Comparison of ENCODE assay signal across 22 mouse cellular contexts in genomic region chr5:74654527-74654926, GRCm38 (mm10). TPM values are rescaled to one million over a fixed set of nuclear protein-coding genes. Genes with fewer than 3 reads are reported as not detected.
DNase-seq lines count a peak whose midpoint lies in the region; ATAC-seq and TF ChIP-seq lines count a peak whose summit lies in the region.
"Had no signal": no experiment of that assay in that cellular context is flagged by ENCODE, and none has a peak within 500 bp of the region (broad histone marks: within the 10 kb centered on the region; RNA-seq: fewer than 3 reads in every experiment).

No protein-coding gene starts in this region.

- no peak overlapping the region for H3K9ac ChIP-seq in lung, embryonic 15.5 days
- H3K9ac ChIP-seq: embryonic facial prominence, embryonic 15.5 days; liver, embryonic 13.5 days had no signal

- DNase-seq in heart, adult 8-10 months (ENCODE audit: low spot score), result peak; percentile 58
- no peak for DNase-seq in heart, postnatal 4 days
- peak; percentile 49 for DNase-seq in lung, postnatal 36 days
- no peak for DNase-seq in layer of hippocampus, adult 2 months (ENCODE audit: low spot score in 2 of 2)
- DNase-seq: adrenal gland, postnatal 14 days; cerebellum, adult 9-10 months; gastrocnemius, postnatal 36 days; kidney, adult 9 months; kidney, postnatal 36 days; liver, embryonic 13.5 days; midbrain, embryonic 14.5 days; thymus, postnatal 25 days had no signal

- no peaks in the 10 kb centered on the region for H3K27me3 ChIP-seq in lung, embryonic 15.5 days
- H3K27me3 ChIP-seq: embryonic facial prominence, embryonic 15.5 days; liver, embryonic 13.5 days had no signal

- no peaks in the 10 kb centered on the region for H3K36me3 ChIP-seq in lung, embryonic 15.5 days
- H3K36me3 ChIP-seq: embryonic facial prominence, embryonic 15.5 days; forebrain, embryonic 10.5 days; hindbrain, embryonic 10.5 days; liver, embryonic 13.5 days had no signal

- peaks cover 5% of the 10 kb centered on the region; the same call in 1 of the 2 replicates for H3K4me1 ChIP-seq in brown adipose tissue, adult 24 weeks (ENCODE audit: control insufficient read depth, insufficient read depth, insufficient read length, low read length)
- H3K4me1 ChIP-seq in lung, embryonic 15.5 days, result peaks cover 8% of the 10 kb centered on the region; the same call in 1 of the 2 replicates
- H3K4me1 ChIP-seq: forebrain, embryonic 10.5 days; hindbrain, embryonic 10.5 days; liver, embryonic 13.5 days had no signal

- TF ChIP-seq CTCF in layer of hippocampus, adult 2 months (conservative IDR thresholded peaks at IDR 0.05), result no peak

- H3K9me3 ChIP-seq in lung, embryonic 15.5 days, result no peaks in the 10 kb centered on the region
- H3K9me3 ChIP-seq: embryonic facial prominence, embryonic 15.5 days; forebrain, embryonic 10.5 days; hindbrain, embryonic 10.5 days; liver, embryonic 13.5 days had no signal

- H3K4me3 ChIP-seq in brown adipose tissue, adult 24 weeks (ENCODE audit: insufficient read depth, low read depth, low read length), result no peak overlapping the region
- H3K4me3 ChIP-seq in lung, embryonic 15.5 days, result no peak overlapping the region
- H3K4me3 ChIP-seq in layer of hippocampus, adult 2 months, result no peak overlapping the region
- H3K4me3 ChIP-seq: embryonic facial prominence, embryonic 15.5 days; forebrain, embryonic 10.5 days; hindbrain, embryonic 10.5 days; liver, embryonic 13.5 days had no signal

- WGBS in lung, embryonic 15.5 days, result 52% methylated on average over 6 of the region's 6 CpGs

- peak overlapping the region; percentile 84 for H3K27ac ChIP-seq in brown adipose tissue, adult 24 weeks (replicated peaks; ENCODE audit: low read depth, low read length)
- peak overlapping the region; percentile 47; the same call in 1 of the 2 replicates for H3K27ac ChIP-seq in lung, embryonic 15.5 days
- H3K27ac ChIP-seq in layer of hippocampus, adult 2 months, result no peak overlapping the region
- H3K27ac ChIP-seq: embryonic facial prominence, embryonic 15.5 days; forebrain, embryonic 10.5 days; hindbrain, embryonic 10.5 days; liver, embryonic 13.5 days had no signal

- H3K4me2 ChIP-seq in lung, embryonic 15.5 days, result no peak overlapping the region
- H3K4me2 ChIP-seq: embryonic facial prominence, embryonic 15.5 days; liver, embryonic 13.5 days had no signal

- 0 out of 2 replicates have a peak, but pooled peaks have one; percentile 31 for ATAC-seq in lung, embryonic 15.5 days (ENCODE audit: borderline replicate concordance, extremely low read depth, low FRiP score, low TSS enrichment)
- ATAC-seq in cerebellum, adult (ENCODE audit: insufficient number of reproducible peaks, low FRiP score, low TSS enrichment), result no peak
- ATAC-seq: forebrain, embryonic 16.5 days; hindbrain, embryonic 16.5 days; intestine, embryonic 16.5 days had no signal

RNA-seq across cellular contexts. Expression of gene Lnx1, which starts 48.2 kb away (rescaled TPM):
- 10 to 100 TPM; 11.3 to 17.8 (median 13.3) TPM for total RNA-seq in heart, adult 8-10 months (2022)
- 1 to 10 TPM; 1.8 to 2.0 TPM for total RNA-seq in heart, postnatal 4 days (2021)
- polyA plus RNA-seq in brown adipose tissue, adult 24 weeks (2012; ENCODE audit: insufficient read depth, insufficient read length, missing spikeins), result 1.7 and 3.1 TPM in 2 replicates
- polyA plus RNA-seq in lung, embryonic 15.5 days (2015; fragmentation: Nextera tagmentation; extraction: Ambion mirVana), result 5.4 and 6.2 TPM in 2 replicates
- 10 to 100 TPM; 11.5 to 14.6 TPM for total RNA-seq in layer of hippocampus, adult 2 months (2021)
- total RNA-seq: common myeloid progenitor, adult 5-6 weeks had no signal

Comparison
In these comparisons a context has a peak if more than half of its experiments do, and no peak if none do; other contexts are left out.
1. DNase-seq: peak in heart, adult 8-10 months (single experiment) and lung, postnatal 36 days (single experiment); none in heart, postnatal 4 days (single experiment) and layer of hippocampus, adult 2 months (0 of 2).
2. RNA of gene Lnx1, which starts 48.2 kb away (total RNA-seq): 11.5 to 14.6 TPM in layer of hippocampus, adult 2 months and 11.3 to 17.8 TPM in heart, adult 8-10 months; 1.8 to 2.0 TPM in heart, postnatal 4 days; every median in the first group is over 4 times any median in the second.